Mouse (Mus musculus) kidney, postnatal 25 days (tissue): Measurements from ENCODE around the gene Kcnk1.

Experiments
- DNase-seq, 2 experiments: peaks; one replicate each; pipeline ENCODE4 v3.0.0; 2021; ENCODE audit warnings: mixed read lengths in 2 of 2

Kcnk1 gene

GRCm38 (mm10) chr8:125995101-125995986 lies at the start of gene Kcnk1:
Gene Kcnk1 (plus strand): TSS chr8:125995170.
- peak; percentile 70 to 91 for DNase-seq

- DNase-seq, result peak in 1 of 2 experiments; percentile 13
Observed at GRCm38 (mm10) chr8:125948696-125949308, 46.2 kb upstream of the Kcnk1 start.

- peak; percentile 86 to 90 for DNase-seq
Observed at GRCm38 (mm10) chr8:125950007-125950940, 44.7 kb upstream of the Kcnk1 start.

- DNase-seq, result peak; percentile 47 to 49
Observed at GRCm38 (mm10) chr8:125955671-125956070, 39.3 kb upstream of the Kcnk1 start.

GRCm38 (mm10) chr8:125956796-125957195 lies 38.2 kb upstream of the Kcnk1 start:
- no peak for DNase-seq

- no peak for DNase-seq
Observed at GRCm38 (mm10) chr8:125957226-125957993, 37.6 kb upstream of the Kcnk1 start.

- DNase-seq, result no peak
Observed at GRCm38 (mm10) chr8:125957994-125958368, 37.0 kb upstream of the Kcnk1 start.

GRCm38 (mm10) chr8:125959363-125959771 lies 35.6 kb upstream of the Kcnk1 start:
- no peak for DNase-seq

- DNase-seq, result no peak
Observed at GRCm38 (mm10) chr8:125960037-125960436, 34.9 kb upstream of the Kcnk1 start.

- DNase-seq, result no peak
Observed at GRCm38 (mm10) chr8:125961790-125962189, 33.2 kb upstream of the Kcnk1 start.

GRCm38 (mm10) chr8:125963807-125964211 lies 31.2 kb upstream of the Kcnk1 start:
- DNase-seq, result no peak

- no peak for DNase-seq
Observed at GRCm38 (mm10) chr8:125971336-125971735, 23.6 kb upstream of the Kcnk1 start.

- DNase-seq, result no peak
Observed at GRCm38 (mm10) chr8:125975981-125976380, 19.0 kb upstream of the Kcnk1 start.

- no peak for DNase-seq
Observed at GRCm38 (mm10) chr8:125980826-125981225, 14.1 kb upstream of the Kcnk1 start.

- DNase-seq, result no peak
Observed at GRCm38 (mm10) chr8:125983515-125983914, 11.5 kb upstream of the Kcnk1 start.

- no peak for DNase-seq
Observed at GRCm38 (mm10) chr8:125984140-125984539, 10.8 kb upstream of the Kcnk1 start.

- DNase-seq, result no peak
Observed at GRCm38 (mm10) chr8:125985364-125985763, 9.6 kb upstream of the Kcnk1 start.

- no peak for DNase-seq
Observed at GRCm38 (mm10) chr8:125986999-125987589, 7.9 kb upstream of the Kcnk1 start.

GRCm38 (mm10) chr8:125987996-125988395 lies 7.0 kb upstream of the Kcnk1 start:
- no peak for DNase-seq

GRCm38 (mm10) chr8:125993636-125994035 lies 1.3 kb upstream of the Kcnk1 start:
- DNase-seq, result no peak

- peak; percentile 71 to 83 for DNase-seq
Observed at GRCm38 (mm10) chr8:125996031-125996839, 1.3 kb downstream of the Kcnk1 start.
